Mouse (Mus musculus) neural tube, embryonic 14.5 days (tissue): Measurements from ENCODE around the gene Psmd8. TPM values are rescaled to one million over a fixed set of nuclear protein-coding genes. Genes with fewer than 3 reads are reported as not detected.

ENCODE experiments used
- ATAC-seq: fragments of 200-750 bp; cut with Nextera tagmentation; 2 replicates; pipeline ENCODE4 v1.8.0; 2017; ENCODE audit warnings: low read depth, mild to moderate bottlenecking, moderate TSS enrichment, moderate library complexity
- H3K27ac ChIP-seq: fragments of 300-500 bp; sonication (generic); 2 replicates; pipeline ENCODE4 v1.5.1; 2014; ENCODE audit warnings: low read depth, mild to moderate bottlenecking, control low read depth, low read length, moderate library complexity, mixed read lengths
- H3K27me3 ChIP-seq: fragments of 300-500 bp; sonication (generic); 2 replicates; pipeline ENCODE4 v1.6.1; 2014; ENCODE audit warnings: low read length; ENCODE audit not compliant: control insufficient read depth, insufficient read depth
- H3K36me3 ChIP-seq: fragments of 300-500 bp; sonication (generic); 2 replicates; pipeline ENCODE4 v1.6.1; 2014; ENCODE audit warnings: low read length, mixed read lengths; ENCODE audit not compliant: control insufficient read depth, insufficient read depth
- H3K4me1 ChIP-seq: fragments of 300-500 bp; sonication (generic); 2 replicates; pipeline ENCODE4 v1.6.1; 2014; ENCODE audit warnings: low read length; ENCODE audit not compliant: control insufficient read depth, insufficient read depth
- H3K4me2 ChIP-seq: fragments of 300-500 bp; sonication (generic); 2 replicates; pipeline ENCODE4 v1.6.1; 2014; ENCODE audit warnings: mild to moderate bottlenecking, low read depth, low read length, control low read depth
- H3K4me3 ChIP-seq: fragments of 300-500 bp; sonication (generic); 2 replicates; pipeline ENCODE4 v1.5.1; 2014; ENCODE audit warnings: low read depth, low read length, control low read depth, mixed read lengths
- H3K9ac ChIP-seq: fragments of 300-500 bp; sonication (generic); replicated peaks from 2 replicates; pipeline ENCODE4 v1.6.1; 2014; ENCODE audit warnings: low read depth, mild to moderate bottlenecking, control low read depth, low read length, mixed read lengths
- H3K9me3 ChIP-seq: fragments of 300-500 bp; sonication (generic); 2 replicates; pipeline ENCODE4 v1.6.1; 2016; ENCODE audit warnings: low read length; ENCODE audit not compliant: control insufficient read depth
- WGBS: fragments of 180-500 bp; shearing (Covaris S2); extraction: QIAGEN DNeasy Blood & Tissue Kit; methylation state at CpG from one replicate; pipeline ENCODE4 v1.1.7; 2014; 5-methylcytosine and 5-hydroxymethylcytosine counted together
- polyA plus RNA-seq: library from polyadenylated mRNA; unstranded; fragments of >200 nt; fragmentation: Nextera tagmentation; extraction: Ambion mirVana; gene quantifications from 2 replicates; pipeline ENCODE4 v1.2.1, GENCODE M21; 2014

Psmd8 gene
- polyA plus RNA-seq, 1 experiment from 2014 or later: 301 TPM

DNA sequence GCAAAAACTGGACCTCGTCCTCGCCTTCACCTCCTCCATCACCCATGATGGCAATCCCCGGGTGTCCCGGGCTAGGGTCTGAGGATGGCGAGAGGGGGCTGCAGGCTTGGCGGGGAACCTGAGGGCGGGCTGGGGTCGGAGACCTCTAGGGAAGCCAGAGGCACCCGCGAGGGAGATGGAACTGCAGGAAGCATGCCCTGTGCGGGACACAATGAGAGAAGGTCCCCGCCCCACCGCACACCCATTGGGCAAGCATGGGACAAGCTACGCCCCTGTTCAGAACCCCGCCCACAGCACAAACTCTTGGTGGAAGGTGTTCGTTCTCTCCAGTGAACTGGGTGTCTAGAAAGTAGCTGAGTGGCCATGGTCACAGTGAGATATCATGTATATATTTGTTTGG is 55.5 kb downstream of the Psmd8 start, which contains the start of gene Ryr1:
Ryr1 (minus strand) TSS at position 210 of the 400 bp plus-strand sequence.
- Histone ChIP-seq H3K9ac (no peak within 1 kb of the TSS), H3K4me1 (no peaks in the 10 kb centered on the region), H3K36me3 (no peaks in the 10 kb centered on the region), H3K4me3 (no peak within 1 kb of the TSS; the same call in 1 of the 2 replicates), H3K27ac (no peak within 1 kb of the TSS), H3K27me3 (no peaks in the 10 kb centered on the region), H3K4me2 (peak within 1 kb of the TSS; percentile 23), H3K9me3 (no peaks in the 10 kb centered on the region)
- WGBS: under 1% methylated on average over 16 of the region's 16 CpGs
- ATAC-seq: peak; percentile 44; the same call in 1 of the 2 replicates

Other genes with a start within 250 kb of the Psmd8 start
- 109 and 143 TPM in 2 replicates for gene Actn4, start 218.4 kb downstream of the Psmd8 start, polyA plus RNA-seq
- 316 and 346 TPM in 2 replicates for gene Eif3k, start 198.8 kb downstream of the Psmd8 start, polyA plus RNA-seq
- 7.3 and 7.8 TPM in 2 replicates for gene Map4k1, start 198.7 kb downstream of the Psmd8 start, polyA plus RNA-seq
- gene Ryr1, start 55.5 kb downstream of the Psmd8 start, polyA plus RNA-seq: 5.9 and 11.6 TPM in 2 replicates
- gene Rasgrp4, start 45.9 kb downstream of the Psmd8 start, polyA plus RNA-seq: 0.51 and 0.59 TPM in 2 replicates
- gene Fam98c, start 24.5 kb downstream of the Psmd8 start, polyA plus RNA-seq: 29.5 and 33.6 TPM in 2 replicates
- 0.23 and 0.33 TPM in 2 replicates for gene Ggn, start 10.5 kb downstream of the Psmd8 start, polyA plus RNA-seq
- gene Spred3, start 10.3 kb downstream of the Psmd8 start, polyA plus RNA-seq: 9.6 and 14.9 TPM in 2 replicates
- gene Catsperg1, start 33.3 kb upstream of the Psmd8 start, polyA plus RNA-seq: 2.5 and 3.8 TPM in 2 replicates
- 0.32 and 0.52 TPM in 2 replicates for gene Kcnk6, start 51.8 kb upstream of the Psmd8 start, polyA plus RNA-seq
- gene Yif1b, start 57.6 kb upstream of the Psmd8 start, polyA plus RNA-seq: 95.3 and 104 TPM in 2 replicates
- gene 2200002D01Rik, start 67.8 kb upstream of the Psmd8 start, polyA plus RNA-seq: 0.50 and 0.75 TPM in 2 replicates
- 46.9 and 62.4 TPM in 2 replicates for gene Spint2, start 101.2 kb upstream of the Psmd8 start, polyA plus RNA-seq
- 1.8 and 3.6 TPM in 2 replicates for gene Ppp1r14a, start 108.6 kb upstream of the Psmd8 start, polyA plus RNA-seq
- 190 and 228 TPM in 2 replicates for gene Dpf1, start 123.2 kb upstream of the Psmd8 start, polyA plus RNA-seq